Mouse (Mus musculus) layer of hippocampus, adult 9-10 months (tissue): ENCODE measurements at regions not wholly inside any gene's neighbourhood (a gene's known extent, or its start where the extent isn't known, plus 50 kb on each side); places are given as distances from the start of the nearest gene placed in this dataset.

Experiments
- DNase-seq: peaks from one replicate; pipeline ENCODE4 v3.0.0; 2022; ENCODE audit warnings: low spot score

- no peak for DNase-seq
Measured at GRCm38 (mm10) chr14:45714311-45714710, 56.4 kb upstream of the Ddhd1 start.

DNA sequence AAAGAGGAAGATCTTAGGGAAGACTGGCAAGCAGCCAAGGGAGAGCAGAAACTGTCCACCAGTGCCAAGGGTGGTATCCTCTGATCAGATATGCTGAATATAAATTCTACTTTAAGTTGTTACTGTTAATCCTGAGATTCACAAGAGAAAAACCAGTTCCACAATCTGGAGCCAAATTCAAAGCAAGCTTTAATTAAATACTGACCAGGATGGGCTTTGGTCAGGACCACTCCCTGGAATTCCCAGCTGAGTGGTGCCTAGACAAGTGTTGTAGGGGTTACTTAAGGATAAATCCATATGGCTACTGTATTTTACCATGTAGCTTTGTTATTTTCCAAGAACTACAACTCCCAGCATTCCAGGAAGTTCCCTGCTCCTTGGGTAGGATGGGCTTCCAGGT, 56.8 kb upstream of the Ddhd1 start:
- no peak for DNase-seq

DNA sequence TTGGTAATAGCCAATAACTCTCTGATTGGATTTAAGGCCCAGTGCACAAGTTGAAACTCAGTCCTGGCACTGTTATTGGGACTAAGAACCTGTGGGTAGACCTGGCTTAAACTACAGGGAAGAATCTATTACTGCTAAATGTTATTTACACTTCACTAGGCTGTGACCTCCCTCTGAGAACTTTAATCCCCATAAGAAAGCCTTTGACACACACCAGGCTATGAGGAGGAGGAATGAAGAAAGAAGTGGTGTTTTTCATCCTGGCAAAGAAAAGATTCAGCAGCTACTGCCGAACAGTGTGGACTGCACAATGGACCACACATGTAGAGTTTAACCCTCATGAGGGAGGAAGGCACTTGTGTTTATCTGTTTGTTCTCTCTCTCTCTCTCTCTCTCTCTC, 58.2 kb upstream of the Ddhd1 start:
- DNase-seq: no peak

GRCm38 (mm10) chr14:45722887-45723286, 64.9 kb upstream of the Ddhd1 start:
- no peak for DNase-seq

DNA sequence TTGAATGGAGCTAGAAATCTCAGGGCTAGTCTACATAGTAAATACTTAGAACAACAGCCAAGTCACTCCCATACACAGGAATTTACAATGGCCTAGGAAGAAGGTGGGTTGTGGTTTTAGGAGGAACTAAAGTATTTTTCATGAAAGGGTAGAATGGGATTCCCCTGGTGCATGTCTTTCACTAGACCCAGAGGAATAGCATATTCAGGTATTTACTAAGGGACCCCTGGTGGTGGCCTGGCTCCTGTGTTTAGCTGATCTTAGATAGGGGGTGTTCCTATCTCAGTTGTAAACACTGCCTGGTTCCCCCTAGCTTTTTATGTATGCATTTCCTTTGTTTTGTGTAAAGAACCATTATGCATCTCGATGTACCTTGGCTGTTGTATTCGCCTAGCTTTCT, 66.4 kb upstream of the Ddhd1 start:
- DNase-seq: no peak

DNA sequence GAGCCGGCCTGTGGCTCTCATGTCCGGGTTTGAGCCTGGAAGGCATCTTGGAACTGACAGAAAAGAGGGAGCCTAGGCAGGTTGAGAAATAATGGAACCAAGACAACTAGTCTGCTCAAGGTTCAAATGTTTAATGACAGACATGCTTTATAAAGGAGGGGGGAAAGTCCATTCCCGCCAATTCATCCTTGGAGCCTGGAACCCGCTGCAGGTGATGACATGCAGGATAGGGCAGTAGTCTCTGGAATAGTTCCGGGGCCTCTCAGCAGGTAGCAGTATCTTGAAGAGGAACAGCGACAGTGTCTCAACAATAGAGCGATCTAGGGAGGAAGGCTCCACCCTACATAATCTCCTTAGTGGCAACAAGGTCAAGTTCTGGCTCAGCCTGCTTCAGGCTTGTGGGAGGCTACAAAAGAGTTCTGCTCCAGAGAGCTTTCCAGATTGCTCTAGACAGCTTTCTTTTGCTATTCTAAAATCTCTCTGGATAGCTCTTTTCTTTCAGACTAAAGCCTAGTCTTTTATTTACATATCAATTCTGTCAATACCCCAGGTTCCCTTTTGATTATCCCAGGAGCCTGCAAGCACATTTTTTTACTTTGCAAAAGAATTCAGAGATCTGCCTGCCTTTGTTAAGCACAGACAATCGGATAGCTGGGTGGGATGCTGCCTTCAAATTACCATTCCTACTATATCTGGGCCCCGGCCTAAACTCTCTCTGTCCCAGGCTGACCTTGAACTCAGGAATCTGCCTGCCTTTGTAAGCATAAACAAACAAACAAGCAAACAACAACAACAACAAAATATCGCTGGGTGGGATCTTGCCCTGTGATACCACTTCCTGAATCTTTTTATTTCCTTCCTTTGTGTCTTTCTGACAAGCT, 76.8 kb upstream of the Ddhd1 start:
- DNase-seq: no peak

- DNase-seq: no peak
Measured at GRCm38 (mm10) chr14:45737966-45738365, 80.0 kb upstream of the Ddhd1 start.

GRCm38 (mm10) chr14:45739638-45740037, 81.7 kb upstream of the Ddhd1 start:
- no peak for DNase-seq

GRCm38 (mm10) chr14:45740662-45741061, 82.7 kb upstream of the Ddhd1 start:
- DNase-seq: no peak

GRCm38 (mm10) chr14:45746176-45746575, 88.2 kb upstream of the Ddhd1 start:
- no peak for DNase-seq

- DNase-seq: no peak
Measured at GRCm38 (mm10) chr14:45757376-45757775, 99.4 kb upstream of the Ddhd1 start.

- DNase-seq: no peak
Measured at GRCm38 (mm10) chr14:45760890-45761680, 103.1 kb upstream of the Ddhd1 start.

GRCm38 (mm10) chr14:45764231-45764630, 106.3 kb upstream of the Ddhd1 start:
- no peak for DNase-seq

GRCm38 (mm10) chr14:45766582-45766981, 108.6 kb upstream of the Ddhd1 start:
- no peak for DNase-seq

DNA sequence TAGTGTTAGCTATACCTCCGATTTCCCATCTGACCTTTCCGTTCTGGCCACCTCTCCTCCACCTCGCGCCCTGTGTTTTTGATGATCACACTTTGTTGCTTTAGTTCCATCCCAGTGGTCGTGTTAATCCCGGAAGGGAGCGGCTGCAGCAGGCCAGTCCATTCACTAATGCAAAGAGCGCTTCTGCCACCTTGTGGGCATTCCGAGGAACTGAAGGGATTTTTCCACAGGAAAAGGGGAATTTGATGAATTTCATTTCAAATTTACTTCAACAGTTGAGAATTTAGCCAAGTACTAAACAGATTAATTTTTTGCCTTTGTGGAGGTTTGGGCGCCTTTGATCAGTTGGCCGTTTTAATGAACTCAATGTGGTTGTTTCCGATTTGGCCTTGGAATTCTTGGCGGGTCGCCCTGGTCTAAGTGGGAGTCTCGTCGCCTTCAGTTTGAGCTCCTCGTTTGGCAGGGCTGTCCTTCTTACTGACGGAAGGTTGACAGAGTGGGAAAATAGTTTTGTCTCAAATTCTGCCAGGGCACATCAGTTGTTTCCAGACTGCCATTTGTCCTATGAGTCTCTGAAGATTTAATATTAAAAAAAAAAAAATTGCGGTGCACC, 114.8 kb upstream of the Ddhd1 start:
- DNase-seq: peak; percentile 67

DNA sequence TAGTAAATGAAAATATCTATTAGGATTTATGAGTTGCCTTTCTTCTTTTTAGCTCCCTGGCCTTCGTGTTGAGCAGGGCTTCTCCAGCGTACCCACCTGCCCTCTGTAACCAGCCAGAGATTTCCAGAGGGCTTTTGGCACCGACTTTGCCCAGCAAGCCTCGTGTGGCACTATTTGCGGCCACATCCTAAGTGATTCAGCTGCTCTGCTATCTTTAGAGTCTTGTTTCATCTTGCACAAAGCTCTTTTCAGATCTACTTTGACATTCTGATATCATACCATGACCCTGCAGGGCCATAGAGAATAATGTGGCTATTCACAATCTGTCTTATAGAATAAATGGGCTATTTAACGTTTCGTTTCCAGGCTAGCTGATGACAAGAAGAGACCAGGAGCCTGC, 115.4 kb upstream of the Ddhd1 start:
- DNase-seq: no peak

- DNase-seq: no peak
Measured at GRCm38 (mm10) chr14:45781850-45782249, 123.9 kb upstream of the Ddhd1 start.

DNA sequence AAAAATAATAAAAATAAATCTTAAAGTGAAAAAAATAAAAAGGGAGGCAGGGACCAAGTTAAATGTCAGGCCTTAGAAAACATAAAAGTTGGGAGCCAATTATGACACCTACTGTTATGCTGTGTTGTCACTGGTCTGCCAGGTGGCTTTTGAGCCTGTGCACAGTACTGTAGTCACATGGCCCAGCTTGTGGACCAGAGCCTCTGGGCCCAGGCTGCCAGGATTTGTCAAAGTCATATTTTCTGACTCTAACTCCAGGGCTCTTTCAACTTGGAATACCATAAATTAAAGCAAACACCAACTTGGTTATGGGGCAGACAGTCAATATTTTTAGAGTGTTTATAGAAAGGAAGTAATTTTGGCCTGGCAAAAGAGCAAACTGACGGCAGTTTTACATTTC, 137.0 kb upstream of the Ddhd1 start:
- DNase-seq: no peak

DNA sequence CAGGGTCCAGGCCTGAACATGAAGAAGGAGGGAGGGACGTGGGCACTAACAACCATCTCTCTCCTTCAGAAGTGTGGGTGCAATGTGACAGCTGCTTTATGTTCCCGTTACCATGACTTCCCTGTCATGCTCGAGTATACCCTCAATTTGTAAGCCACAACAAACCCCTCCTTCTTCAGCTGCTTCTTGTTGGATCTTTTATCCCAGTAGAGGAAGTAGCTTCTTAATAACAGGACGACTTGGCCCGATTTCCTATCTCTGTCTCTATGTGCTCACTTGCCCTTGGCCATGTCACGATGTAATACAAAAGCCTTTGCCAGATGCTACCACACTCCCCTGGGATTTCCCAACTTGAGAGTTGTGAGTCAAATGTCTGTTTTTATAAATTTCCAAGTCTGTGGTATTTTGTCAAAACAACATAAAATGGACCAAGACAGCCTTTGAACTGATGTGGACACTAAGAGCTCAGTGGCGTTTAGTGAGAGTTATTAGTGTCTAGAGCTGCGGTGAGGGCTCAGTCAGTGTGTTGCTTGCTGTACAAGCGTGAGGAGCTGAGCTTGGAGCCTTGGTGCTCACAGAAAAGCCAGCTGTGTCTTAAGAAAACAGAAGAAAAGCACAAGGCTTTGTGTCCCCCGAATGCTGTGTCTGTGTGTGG, 138.8 kb upstream of the Ddhd1 start:
- no peak for DNase-seq

DNA sequence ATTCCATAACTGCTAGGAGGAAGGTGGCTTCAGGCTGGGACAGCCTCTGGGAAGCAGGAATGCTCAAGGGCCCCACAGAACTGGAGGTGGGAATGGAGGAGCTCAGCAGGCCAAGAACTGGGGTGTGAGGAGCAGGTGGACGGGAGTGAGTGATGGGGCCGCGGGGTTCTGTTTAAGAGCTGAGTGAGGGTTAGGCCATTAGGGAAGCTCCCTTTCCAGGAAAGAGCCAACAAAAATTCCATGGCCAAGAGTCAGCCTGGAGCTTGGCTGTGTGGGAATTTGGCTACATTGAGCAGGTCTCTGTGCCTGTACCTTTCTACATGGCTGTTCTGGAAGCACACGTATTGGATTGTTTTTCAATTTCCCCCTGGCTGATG, 139.4 kb upstream of the Ddhd1 start:
- no peak for DNase-seq

- DNase-seq: no peak
Measured at GRCm38 (mm10) chr14:45799286-45799685, 141.3 kb upstream of the Ddhd1 start.

DNA sequence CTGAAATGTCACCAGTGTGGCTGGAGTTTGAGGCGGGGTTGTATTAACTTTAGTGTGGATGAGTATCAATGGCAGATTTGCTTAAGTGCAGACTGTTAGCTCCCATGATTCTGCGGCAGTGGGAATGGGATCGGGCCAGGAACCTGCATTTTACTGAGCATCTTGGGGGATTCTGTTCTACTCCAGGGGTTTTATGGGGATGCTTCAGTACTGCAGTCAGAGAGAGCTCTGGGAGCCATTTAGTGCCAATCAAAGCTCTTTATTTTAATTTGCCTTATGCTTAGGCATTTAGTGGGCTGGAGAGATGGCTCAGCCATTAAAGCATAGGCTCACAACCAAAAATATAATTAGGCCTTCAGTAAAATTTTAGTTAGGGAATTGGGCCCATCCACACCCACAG, 148.0 kb upstream of the Ddhd1 start:
- no peak for DNase-seq
